Mouse (Mus musculus) forebrain, embryonic 15.5 days (tissue): ENCODE measurements around the gene Pcbp4. TPM values are rescaled to one million over a fixed set of nuclear protein-coding genes. Genes with fewer than 3 reads are reported as not detected.

ENCODE experiments used
- ATAC-seq: fragments of 200-750 bp; cut with Nextera tagmentation; replicated peaks from 2 replicates; pipeline ENCODE4 v1.8.0; 2017; ENCODE audit warnings: mild to moderate bottlenecking, moderate TSS enrichment, moderate library complexity
- H3K27ac ChIP-seq: fragments of 300-500 bp; sonication (generic); replicated peaks from 2 replicates; pipeline ENCODE4 v1.5.1; 2015; ENCODE audit warnings: mild to moderate bottlenecking, inconsistent platforms
- H3K27me3 ChIP-seq: fragments of 300-500 bp; sonication (generic); 2 replicates; pipeline ENCODE4 v1.6.1; 2015; ENCODE audit warnings: inconsistent platforms
- H3K36me3 ChIP-seq: fragments of 300-500 bp; sonication (generic); 2 replicates; pipeline ENCODE4 v1.6.1; 2015; ENCODE audit warnings: mild to moderate bottlenecking, inconsistent platforms
- H3K4me1 ChIP-seq: fragments of 300-500 bp; sonication (generic); 2 replicates; pipeline ENCODE4 v1.6.1; 2015; ENCODE audit warnings: inconsistent platforms
- H3K4me2 ChIP-seq: fragments of 300-500 bp; sonication (generic); replicated peaks from 2 replicates; pipeline ENCODE4 v1.6.1; 2015; ENCODE audit warnings: mild to moderate bottlenecking, inconsistent platforms
- H3K4me3 ChIP-seq: fragments of 300-500 bp; sonication (generic); 2 replicates; pipeline ENCODE4 v1.5.1; 2015; ENCODE audit warnings: mild to moderate bottlenecking, inconsistent platforms
- H3K9ac ChIP-seq: fragments of 300-500 bp; sonication (generic); replicated peaks from 2 replicates; pipeline ENCODE4 v1.6.1; 2015; ENCODE audit warnings: mild to moderate bottlenecking, inconsistent platforms
- H3K9me3 ChIP-seq: fragments of 300-500 bp; sonication (generic); 2 replicates; pipeline ENCODE4 v1.6.1; 2016; ENCODE audit warnings: inconsistent platforms
- WGBS: fragments of 180-500 bp; shearing (Covaris S2); methylation state at CpG from one replicate; pipeline ENCODE4 v1.1.7; 2015; ENCODE audit warnings: mixed read lengths; 5-methylcytosine and 5-hydroxymethylcytosine counted together
- polyA plus RNA-seq: library from polyadenylated mRNA; unstranded; fragments of >200 nt; fragmentation: Nextera tagmentation; extraction: Ambion mirVana; gene quantifications from 2 replicates; pipeline ENCODE4 v1.2.1, GENCODE M21; 2015

Pcbp4 gene
- polyA plus RNA-seq, 1 experiment from 2014 or later, result 251 TPM

DNA sequence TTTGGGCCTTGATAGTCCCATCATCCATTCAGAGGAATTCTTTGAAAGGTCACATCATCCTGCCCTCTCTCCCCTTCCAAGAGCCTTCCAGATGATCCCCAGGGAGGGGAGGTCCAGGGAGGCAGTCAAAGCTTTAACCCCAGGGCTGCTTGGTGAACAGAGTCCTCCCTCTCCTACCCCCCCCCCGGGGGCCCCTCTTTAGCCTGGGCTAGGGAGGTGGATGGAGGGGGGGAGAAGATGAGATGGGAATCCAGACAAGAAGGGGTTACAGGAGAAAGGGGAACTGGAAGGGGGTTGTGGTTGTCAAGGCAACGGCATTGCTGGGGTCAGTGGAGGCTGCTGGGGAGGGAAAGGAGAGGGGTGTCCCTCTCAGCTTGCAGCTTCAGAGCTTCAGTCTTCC, 32.5 kb upstream of the Pcbp4 start:
- Histone ChIP-seq H3K9ac (no peak overlapping the region), H3K36me3 (no peaks in the 10 kb centered on the region), H3K4me3 (no peak overlapping the region), H3K27me3 (no peaks in the 10 kb centered on the region), H3K4me2 (no peak overlapping the region), H3K27ac (0 out of 2 replicates have a peak overlapping the region, but pooled peaks have one; percentile 15), H3K9me3 (no peaks in the 10 kb centered on the region), H3K4me1 (peaks cover 39% of the 10 kb centered on the region)
- WGBS, result 0% methylated on average over 2 of the region's 2 CpGs
- no peak for ATAC-seq

- H3K4me1 ChIP-seq, result peaks cover 39% of the 10 kb centered on the region
- no peaks in the 10 kb centered on the region for H3K27me3 ChIP-seq
- no peak overlapping the region for H3K9ac ChIP-seq
- H3K4me3 ChIP-seq, result no peak overlapping the region
- H3K9me3 ChIP-seq, result no peaks in the 10 kb centered on the region
- H3K36me3 ChIP-seq, result no peaks in the 10 kb centered on the region
- H3K27ac ChIP-seq, result no peak overlapping the region
- peak; percentile 31; the same call in 1 of the 2 replicates for ATAC-seq
- 8% methylated on average over 17 of the region's 18 CpGs for WGBS
- peak overlapping the region; percentile 19 for H3K4me2 ChIP-seq
Observed at GRCm38 (mm10) chr9:106421033-106421864, 31.8 kb upstream of the Pcbp4 start.

- Histone ChIP-seq H3K27me3 (no peaks in the 10 kb centered on the region), H3K27ac (no peak overlapping the region), H3K36me3 (no peaks in the 10 kb centered on the region), H3K9ac (no peak overlapping the region), H3K4me2 (peak overlapping the region; percentile 19), H3K4me3 (no peak overlapping the region), H3K4me1 (peaks cover 39% of the 10 kb centered on the region), H3K9me3 (no peaks in the 10 kb centered on the region)
- ATAC-seq, result peak; percentile 79
- 0% methylated on average over 3 of the region's 3 CpGs for WGBS
Observed at GRCm38 (mm10) chr9:106421865-106422160, 31.3 kb upstream of the Pcbp4 start.

DNA sequence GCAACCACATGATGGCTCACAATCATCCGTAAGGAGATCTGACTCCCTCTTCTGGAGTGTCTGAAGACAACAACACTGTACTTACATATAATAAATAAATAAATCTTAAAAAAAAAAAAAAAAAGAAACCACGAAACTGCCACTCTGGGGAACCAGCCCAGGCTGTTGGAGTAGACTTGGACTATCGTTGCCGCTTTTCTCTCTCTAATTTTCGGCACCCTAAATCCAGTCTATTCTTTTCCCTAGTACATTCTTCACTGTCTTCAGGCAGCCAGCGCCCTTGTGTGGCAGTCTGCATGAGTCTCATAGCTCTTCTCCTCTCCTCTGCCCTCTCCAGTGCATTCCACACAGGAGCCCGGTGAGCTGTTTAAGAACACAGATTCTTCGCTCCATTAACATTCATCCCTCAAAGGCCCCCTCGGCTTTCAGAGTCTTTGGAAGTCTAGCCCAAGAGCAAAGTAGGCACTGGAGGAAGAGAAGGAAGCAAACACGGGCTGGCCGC, 24.3 kb upstream of the Pcbp4 start:
- Histone ChIP-seq H3K4me1 (peaks cover 17% of the 10 kb centered on the region), H3K4me2 (peak overlapping the region; percentile 63)
- WGBS, result 13% methylated on average over 11 of the region's 11 CpGs

DNA sequence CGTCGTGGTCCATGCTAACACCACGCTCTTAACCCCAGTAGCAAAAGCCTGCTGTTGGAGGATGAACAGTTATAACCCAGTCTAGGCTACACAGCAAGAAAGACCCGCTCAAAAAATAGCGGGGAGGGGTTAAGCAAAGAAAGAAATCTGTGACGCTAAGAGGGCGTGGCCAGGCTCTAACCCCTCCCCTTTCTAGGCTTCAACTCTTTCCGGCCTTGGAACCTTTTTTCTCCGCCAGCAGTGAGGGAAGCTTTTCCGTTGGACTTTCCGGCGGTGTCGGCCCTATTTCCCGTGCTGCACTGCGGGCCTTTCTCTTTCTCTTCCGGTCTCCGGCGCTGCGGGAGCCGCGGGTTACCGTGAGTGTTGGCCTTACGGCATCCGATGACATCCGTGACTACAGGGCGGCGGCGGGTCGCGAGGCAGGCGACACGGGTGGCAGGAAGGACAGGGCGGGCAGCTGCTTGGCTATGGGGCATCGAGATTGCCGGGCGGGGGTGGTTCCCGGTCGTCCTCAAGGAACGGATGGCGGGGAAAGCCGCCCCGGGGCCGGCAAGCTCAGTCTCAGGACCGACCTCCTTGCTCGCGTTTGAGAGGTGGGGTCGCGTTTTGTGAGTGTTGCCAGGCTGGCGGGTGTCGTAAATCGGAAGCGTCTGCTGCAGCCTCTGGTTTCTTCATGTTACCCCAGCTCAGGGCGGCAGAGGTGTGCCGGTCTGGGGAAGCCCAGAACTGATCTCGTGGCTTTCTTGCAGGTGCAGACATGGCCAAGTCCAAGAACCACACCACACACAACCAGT, 23.7 kb upstream of the Pcbp4 start, which contains the start of gene Rpl29:
Gene Rpl29 (plus strand): TSS at position 234 of the 794 bp plus-strand sequence.
- H3K27me3 ChIP-seq, result no peaks in the 10 kb centered on the region
- peak within 1 kb of the TSS; percentile 79 for H3K4me3 ChIP-seq
- WGBS, result under 1% methylated on average over 55 of the region's 55 CpGs
- ATAC-seq, result peak; percentile 92
- H3K4me1 ChIP-seq, result peaks cover 17% of the 10 kb centered on the region
- no peaks in the 10 kb centered on the region for H3K9me3 ChIP-seq
- peak within 1 kb of the TSS; percentile 84 for H3K9ac ChIP-seq
- H3K36me3 ChIP-seq, result peaks cover 27% of the 10 kb centered on the region
- H3K27ac ChIP-seq, result peak within 1 kb of the TSS; percentile 97
- H3K4me2 ChIP-seq, result peak within 1 kb of the TSS; percentile 63

More for the DNA sequence above, 24.3 kb upstream of the Pcbp4 start:
- peak overlapping the region; percentile 67 for H3K9ac ChIP-seq
- no peaks in the 10 kb centered on the region for H3K27me3 ChIP-seq
- peak overlapping the region; percentile 79 for H3K4me3 ChIP-seq
- peak overlapping the region; percentile 97 for H3K27ac ChIP-seq
- no peaks in the 10 kb centered on the region for H3K9me3 ChIP-seq
- peak; percentile 68 for ATAC-seq
- H3K36me3 ChIP-seq, result peaks cover 27% of the 10 kb centered on the region

DNA sequence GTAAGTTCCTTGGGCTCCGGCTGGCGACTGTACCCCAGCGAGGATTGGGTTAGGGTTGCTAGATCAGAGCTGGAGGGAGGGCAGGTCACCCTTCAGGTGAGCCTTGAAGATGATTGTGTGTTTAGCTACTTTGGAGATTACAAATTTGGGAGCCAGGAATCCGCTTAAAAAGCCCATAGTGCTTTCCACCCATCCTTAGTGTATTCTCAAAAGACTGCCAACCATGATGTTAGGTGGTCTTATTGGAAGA, 23.2 kb upstream of the Pcbp4 start:
- Histone ChIP-seq H3K27me3 (no peaks in the 10 kb centered on the region), H3K4me2 (peak overlapping the region; percentile 63), H3K27ac (peak overlapping the region; percentile 97), H3K36me3 (peaks cover 27% of the 10 kb centered on the region), H3K4me1 (peaks cover 17% of the 10 kb centered on the region), H3K9ac (peak overlapping the region; percentile 84), H3K4me3 (peak overlapping the region; percentile 79), H3K9me3 (no peaks in the 10 kb centered on the region)
- ATAC-seq, result no peak
- WGBS, result 2% methylated on average over 4 of the region's 4 CpGs

DNA sequence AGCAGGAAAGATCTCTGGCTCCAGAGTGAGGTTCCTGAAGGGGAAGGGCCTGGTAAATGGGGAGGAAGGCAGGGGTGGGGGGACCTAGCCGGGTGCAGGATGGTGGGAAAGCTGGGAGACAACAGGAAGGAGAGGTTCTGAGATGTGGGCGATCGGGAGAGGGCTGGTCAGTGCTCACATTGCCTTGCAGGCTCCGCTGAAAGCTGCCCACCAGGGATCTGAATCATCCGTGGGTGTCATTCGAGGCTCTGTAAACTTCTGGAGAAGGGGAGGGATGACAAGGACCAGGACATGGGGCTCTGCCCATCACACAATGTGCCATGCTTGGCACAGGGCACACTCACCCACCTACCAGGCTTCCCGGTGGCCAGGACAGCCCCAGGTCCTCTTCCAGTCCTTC, 19.7 kb upstream of the Pcbp4 start:
- no peak overlapping the region for H3K27ac ChIP-seq
- H3K9ac ChIP-seq, result no peak overlapping the region
- no peak for ATAC-seq
- H3K4me2 ChIP-seq, result no peak overlapping the region
- no peaks in the 10 kb centered on the region for H3K9me3 ChIP-seq
- peaks cover 27% of the 10 kb centered on the region for H3K36me3 ChIP-seq
- H3K4me1 ChIP-seq, result peaks cover 27% of the 10 kb centered on the region
- H3K4me3 ChIP-seq, result no peak overlapping the region
- 74% methylated on average over 7 of the region's 7 CpGs for WGBS
- H3K27me3 ChIP-seq, result no peaks in the 10 kb centered on the region

DNA sequence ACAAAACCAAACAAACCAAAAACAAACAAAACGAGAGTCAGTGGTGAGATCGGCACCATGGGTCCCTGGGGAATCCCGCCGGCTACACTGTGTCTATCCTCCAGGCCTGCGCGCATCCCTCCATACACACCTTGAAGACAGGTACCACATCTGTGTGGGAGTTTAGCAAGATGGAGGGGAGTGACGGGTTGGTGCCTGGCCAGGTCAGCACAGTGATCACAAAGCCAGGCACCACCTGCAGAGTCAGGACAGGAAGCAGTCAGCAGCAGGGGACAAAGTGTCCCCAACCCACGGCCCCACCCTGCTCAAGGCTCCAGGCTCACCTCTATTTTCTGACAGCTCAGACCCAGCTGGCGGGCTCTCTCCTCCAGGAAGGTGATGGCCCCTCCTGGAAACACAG, 16.5 kb upstream of the Pcbp4 start:
- no peak overlapping the region for H3K4me3 ChIP-seq
- H3K36me3 ChIP-seq, result peaks cover 22% of the 10 kb centered on the region
- ATAC-seq, result no peak
- H3K9me3 ChIP-seq, result no peaks in the 10 kb centered on the region
- H3K27ac ChIP-seq, result no peak overlapping the region
- H3K9ac ChIP-seq, result no peak overlapping the region
- WGBS, result 85% methylated on average over 9 of the region's 9 CpGs
- H3K27me3 ChIP-seq, result no peaks in the 10 kb centered on the region
- peaks cover 20% of the 10 kb centered on the region for H3K4me1 ChIP-seq
- H3K4me2 ChIP-seq, result no peak overlapping the region

GRCm38 (mm10) chr9:106442680-106443079, 10.4 kb upstream of the Pcbp4 start:
- peaks cover 27% of the 10 kb centered on the region for H3K4me1 ChIP-seq
- 79% methylated on average over 5 of the region's 5 CpGs for WGBS
- H3K36me3 ChIP-seq, result no peaks in the 10 kb centered on the region
- H3K9me3 ChIP-seq, result no peaks in the 10 kb centered on the region
- no peak overlapping the region for H3K4me2 ChIP-seq
- ATAC-seq, result no peak
- no peak overlapping the region for H3K4me3 ChIP-seq
- no peak overlapping the region for H3K27ac ChIP-seq
- no peaks in the 10 kb centered on the region for H3K27me3 ChIP-seq
- no peak overlapping the region for H3K9ac ChIP-seq

GRCm38 (mm10) chr9:106444836-106445235, 8.3 kb upstream of the Pcbp4 start:
- Histone ChIP-seq H3K4me2 (no peak overlapping the region), H3K36me3 (no peaks in the 10 kb centered on the region), H3K9ac (no peak overlapping the region), H3K4me3 (no peak overlapping the region), H3K27ac (no peak overlapping the region), H3K4me1 (peaks cover 29% of the 10 kb centered on the region), H3K9me3 (no peaks in the 10 kb centered on the region), H3K27me3 (no peaks in the 10 kb centered on the region)
- no peak for ATAC-seq
- 87% methylated on average over 4 of the region's 4 CpGs for WGBS

DNA sequence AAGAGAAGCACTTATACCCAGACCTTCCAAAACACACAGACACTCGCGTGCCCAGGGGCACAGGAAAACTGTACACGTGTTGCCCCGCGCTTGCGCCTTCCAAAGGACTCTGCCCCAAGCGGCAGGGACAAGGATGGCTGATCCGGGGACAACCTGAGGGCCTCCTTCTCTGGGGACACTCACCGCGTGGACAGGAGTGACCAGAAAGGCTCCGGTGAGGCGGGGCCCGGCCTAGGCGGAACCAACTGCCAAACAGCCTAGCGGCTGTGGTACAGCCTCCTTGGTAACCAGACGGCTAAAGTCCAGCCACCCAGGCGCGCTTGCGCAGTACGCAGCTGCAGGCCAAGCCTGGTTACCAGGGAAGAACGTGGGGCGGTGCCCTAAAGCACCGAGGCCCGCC, 5.7 kb upstream of the Pcbp4 start, which contains the start of the genes Abhd14b and Abhd14a:
Gene Abhd14b (plus strand): TSS at position 112 of the 400 bp plus-strand sequence.
Gene Abhd14a (minus strand): TSS at position 331 of the 400 bp plus-strand sequence.
- WGBS, result 0% methylated on average over 24 of the region's 24 CpGs
- peak within 1 kb of the TSS; percentile 68 for H3K4me2 ChIP-seq
- H3K9ac ChIP-seq, result peak within 1 kb of the TSS; percentile 56
- H3K4me1 ChIP-seq, result peaks cover 38% of the 10 kb centered on the region
- H3K27me3 ChIP-seq, result no peaks in the 10 kb centered on the region
- H3K9me3 ChIP-seq, result no peaks in the 10 kb centered on the region
- no peaks in the 10 kb centered on the region for H3K36me3 ChIP-seq
- H3K4me3 ChIP-seq, result peak within 1 kb of the TSS; percentile 47
- H3K27ac ChIP-seq, result peak within 1 kb of the TSS; percentile 54
- peak; percentile 85 for ATAC-seq

GRCm38 (mm10) chr9:106447951-106448350, 5.1 kb upstream of the Pcbp4 start:
- no peaks in the 10 kb centered on the region for H3K27me3 ChIP-seq

More at GRCm38 (mm10) chr9:106447951-106448350, 5.1 kb upstream of the Pcbp4 start:
- no peak for ATAC-seq
- peak overlapping the region; percentile 56; the same call in 1 of the 2 replicates for H3K9ac ChIP-seq
- no peaks in the 10 kb centered on the region for H3K9me3 ChIP-seq
- 41% methylated on average over 9 of the region's 9 CpGs for WGBS
- peak overlapping the region; percentile 31 for H3K27ac ChIP-seq
- peak overlapping the region; percentile 47 for H3K4me3 ChIP-seq
- peak overlapping the region; percentile 68 for H3K4me2 ChIP-seq
- H3K36me3 ChIP-seq, result no peaks in the 10 kb centered on the region
- H3K4me1 ChIP-seq, result peaks cover 44% of the 10 kb centered on the region
